Mouse (Mus musculus) stomach, embryonic 16.5 days (tissue): ENCODE measurements at regions not wholly inside any gene's neighbourhood (a gene's known extent, or its start where the extent isn't known, plus 50 kb on each side); places are given as distances from the start of the nearest gene placed in this dataset.

Experiments
- ATAC-seq: fragments of 200-750 bp; cut with Nextera tagmentation; 2 replicates; pipeline ENCODE4 v1.8.0; 2017; ENCODE audit warnings: moderate number of reproducible peaks, moderate TSS enrichment; ENCODE audit not compliant: insufficient read depth, low FRiP score
- H3K27ac ChIP-seq: fragments of 300-500 bp; sonication (generic); 2 replicates; pipeline ENCODE4 v1.5.1; 2014; ENCODE audit warnings: low read length
- H3K27me3 ChIP-seq: fragments of 300-500 bp; sonication (generic); 2 replicates; pipeline ENCODE4 v1.6.1; 2014; ENCODE audit warnings: low read length, control low read depth, mixed read lengths; ENCODE audit not compliant: control insufficient read depth, insufficient read depth
- H3K36me3 ChIP-seq: fragments of 300-500 bp; sonication (generic); 2 replicates; pipeline ENCODE4 v1.6.1; 2014; ENCODE audit warnings: low read length; ENCODE audit not compliant: control insufficient read depth, insufficient read depth
- H3K4me1 ChIP-seq: fragments of 300-500 bp; sonication (generic); 2 replicates; pipeline ENCODE4 v1.6.1; 2014; ENCODE audit warnings: low read length, control low read depth, mixed read lengths; ENCODE audit not compliant: control insufficient read depth, insufficient read depth
- H3K4me2 ChIP-seq: fragments of 300-500 bp; sonication (generic); 2 replicates; pipeline ENCODE4 v1.6.1; 2014; ENCODE audit warnings: low read depth, low read length, mixed read lengths
- H3K4me3 ChIP-seq: fragments of 300-500 bp; sonication (generic); replicated peaks from 2 replicates; pipeline ENCODE4 v1.5.1; 2014; ENCODE audit warnings: mild to moderate bottlenecking, low read length
- H3K9ac ChIP-seq: fragments of 300-500 bp; sonication (generic); 2 replicates; pipeline ENCODE4 v1.6.1; 2014; ENCODE audit warnings: low read length
- H3K9me3 ChIP-seq: fragments of 300-500 bp; sonication (generic); replicated peaks from 2 replicates; pipeline ENCODE4 v1.6.1; 2016; ENCODE audit warnings: low read length, control low read depth; ENCODE audit not compliant: control insufficient read depth
- WGBS: fragments of 180-500 bp; shearing (Covaris S2); extraction: QIAGEN DNeasy Blood & Tissue Kit; methylation state at CpG from one replicate; pipeline ENCODE4 v1.1.7; 2014; 5-methylcytosine and 5-hydroxymethylcytosine counted together

DNA sequence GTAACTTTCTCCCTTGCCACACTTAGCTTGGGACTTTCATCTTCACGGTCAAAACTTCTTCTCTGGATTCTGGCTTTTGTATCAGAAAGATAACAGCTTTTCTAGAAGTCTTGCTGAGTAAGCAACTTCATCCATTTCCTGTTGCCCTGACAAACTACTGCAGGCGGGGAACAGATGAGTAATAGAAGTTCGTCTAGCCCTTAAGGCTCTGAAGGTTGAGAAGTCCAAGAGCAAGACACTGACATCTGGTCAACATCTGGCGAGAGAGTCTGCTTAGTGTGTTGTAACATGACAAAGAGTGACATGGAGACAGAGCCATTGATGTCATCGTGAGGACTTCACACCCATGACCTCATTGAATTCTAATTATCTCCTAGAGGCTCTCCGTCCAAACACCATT, 469.2 kb upstream of the Jarid2 start:
- WGBS, result 51% methylated on average over 6 of the region's 6 CpGs
- Histone ChIP-seq H3K4me2 (no peak overlapping the region), H3K36me3 (no peaks in the 10 kb centered on the region), H3K27ac (0 out of 2 replicates have a peak overlapping the region, but pooled peaks have one; percentile 50), H3K27me3 (no peaks in the 10 kb centered on the region), H3K9me3 (no peaks in the 10 kb centered on the region), H3K9ac (no peak overlapping the region), H3K4me1 (peaks cover 6% of the 10 kb centered on the region; the same call in 1 of the 2 replicates), H3K4me3 (no peak overlapping the region)
- no peak for ATAC-seq

DNA sequence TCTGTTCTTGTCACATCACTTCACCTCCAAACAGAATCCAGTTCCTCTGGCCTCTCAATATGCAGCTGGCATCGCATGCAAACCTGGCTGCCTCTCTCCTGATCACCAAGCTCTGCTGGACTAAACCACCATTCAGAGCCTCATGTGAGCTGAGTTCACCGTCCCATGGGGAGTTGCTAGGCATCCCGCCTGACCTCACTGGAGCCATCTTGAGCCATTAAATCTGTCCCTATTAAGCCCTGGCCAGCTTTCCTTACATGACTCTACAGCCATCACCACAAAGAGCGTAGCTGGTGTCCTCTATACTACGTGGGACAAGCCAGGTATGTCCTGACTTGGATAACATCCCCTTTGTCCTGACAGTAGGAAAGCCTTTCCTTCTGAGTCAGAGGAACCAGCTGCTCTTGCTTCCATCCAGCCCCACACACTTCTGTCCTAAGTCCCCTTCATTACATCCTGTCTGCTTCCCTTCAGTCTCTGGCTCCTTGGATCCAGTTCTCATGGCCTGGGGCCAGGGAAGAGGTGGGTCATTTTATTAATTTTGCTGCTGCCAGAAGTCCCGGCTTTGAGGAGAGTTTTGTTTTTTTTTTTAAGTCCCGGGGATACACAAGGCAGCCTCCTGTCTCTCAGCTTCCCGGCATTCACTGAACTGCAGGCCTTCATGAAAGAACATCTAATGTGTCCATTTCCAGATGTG, 468.5 kb upstream of the Jarid2 start:
- H3K9me3 ChIP-seq, result no peaks in the 10 kb centered on the region
- H3K27me3 ChIP-seq, result no peaks in the 10 kb centered on the region
- peaks cover 6% of the 10 kb centered on the region; the same call in 1 of the 2 replicates for H3K4me1 ChIP-seq
- no peak overlapping the region for H3K4me2 ChIP-seq
- no peak overlapping the region for H3K4me3 ChIP-seq
- no peak for ATAC-seq
- no peaks in the 10 kb centered on the region for H3K36me3 ChIP-seq
- 54% methylated on average over 8 of the region's 8 CpGs for WGBS
- H3K9ac ChIP-seq, result no peak overlapping the region
- H3K27ac ChIP-seq, result peak overlapping the region; percentile 50

DNA sequence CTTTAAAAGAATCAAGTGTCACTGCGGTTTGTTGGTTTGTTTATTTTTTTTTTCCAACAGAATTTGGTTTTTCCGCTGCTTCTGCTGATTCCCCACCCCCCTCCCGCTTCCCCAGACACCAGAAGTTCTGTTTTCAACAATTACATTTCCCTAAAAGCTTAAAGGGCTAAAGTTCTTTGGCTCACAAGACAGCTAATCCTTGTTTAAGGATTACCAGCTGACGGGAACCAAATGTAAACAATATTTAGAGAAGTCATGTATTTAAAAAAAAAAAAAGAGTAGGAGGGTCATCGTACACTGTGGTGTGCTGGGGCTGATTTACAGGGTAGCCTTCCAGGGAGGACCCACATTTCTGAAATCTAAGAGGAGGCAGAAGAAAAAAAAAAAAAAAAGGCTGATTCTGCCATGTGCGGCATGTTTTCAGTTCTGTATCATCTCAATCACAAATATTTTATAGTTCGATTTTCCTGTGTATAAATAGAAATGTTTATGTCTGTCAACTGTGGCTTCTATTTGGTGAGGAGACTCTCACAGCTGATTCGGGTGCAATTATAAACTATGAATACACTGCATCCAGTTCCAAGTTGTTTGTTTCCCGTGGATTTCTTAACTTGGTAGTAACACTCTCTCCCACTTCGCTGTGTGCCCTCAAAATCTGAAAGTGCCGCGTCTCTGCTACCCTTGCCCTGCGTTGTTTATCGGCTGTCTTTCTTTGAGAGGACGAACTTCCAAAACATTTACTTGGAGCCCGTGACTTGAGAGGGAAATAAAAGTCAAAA, 456.3 kb upstream of the Jarid2 start:
- H3K4me2 ChIP-seq, result peak overlapping the region; percentile 27
- WGBS, result 45% methylated on average over 16 of the region's 16 CpGs
- ATAC-seq, result no peak

DNA sequence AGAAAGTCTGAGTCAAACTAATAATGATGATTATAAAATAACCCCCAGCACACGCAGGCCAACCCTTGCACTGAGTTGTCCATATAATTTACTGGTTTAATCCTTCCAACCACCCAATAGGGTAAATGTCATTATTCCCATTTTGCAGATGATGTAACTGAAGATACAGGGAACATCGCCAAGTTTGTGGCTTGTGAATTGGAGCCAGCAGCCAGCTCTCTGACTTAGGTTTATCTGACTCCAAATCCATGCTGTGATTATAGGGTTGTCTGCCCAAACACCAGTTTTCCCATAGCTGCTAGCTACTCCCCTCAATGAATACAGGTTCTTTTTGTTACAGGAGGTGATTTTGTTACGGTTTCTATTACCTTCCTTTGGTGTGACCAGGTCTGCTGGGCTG, 451.3 kb upstream of the Jarid2 start:
- H3K36me3 ChIP-seq, result no peaks in the 10 kb centered on the region
- 89% methylated on average over 3 of the region's 3 CpGs for WGBS
- no peak overlapping the region for H3K4me3 ChIP-seq
- H3K27ac ChIP-seq, result no peak overlapping the region
- H3K27me3 ChIP-seq, result no peaks in the 10 kb centered on the region
- no peaks in the 10 kb centered on the region for H3K9me3 ChIP-seq
- peaks cover 10% of the 10 kb centered on the region; the same call in 1 of the 2 replicates for H3K4me1 ChIP-seq
- ATAC-seq, result no peak
- H3K4me2 ChIP-seq, result no peak overlapping the region
- no peak overlapping the region for H3K9ac ChIP-seq

More for the DNA sequence above, 456.3 kb upstream of the Jarid2 start:
- no peaks in the 10 kb centered on the region for H3K36me3 ChIP-seq
- H3K4me3 ChIP-seq, result 0 out of 2 replicates have a peak overlapping the region, but pooled peaks have one; percentile 2
- H3K9ac ChIP-seq, result no peak overlapping the region
- no peak overlapping the region; the same call in 1 of the 2 replicates for H3K27ac ChIP-seq
- H3K27me3 ChIP-seq, result no peaks in the 10 kb centered on the region
- H3K9me3 ChIP-seq, result no peaks in the 10 kb centered on the region
- H3K4me1 ChIP-seq, result no peaks in the 10 kb centered on the region

DNA sequence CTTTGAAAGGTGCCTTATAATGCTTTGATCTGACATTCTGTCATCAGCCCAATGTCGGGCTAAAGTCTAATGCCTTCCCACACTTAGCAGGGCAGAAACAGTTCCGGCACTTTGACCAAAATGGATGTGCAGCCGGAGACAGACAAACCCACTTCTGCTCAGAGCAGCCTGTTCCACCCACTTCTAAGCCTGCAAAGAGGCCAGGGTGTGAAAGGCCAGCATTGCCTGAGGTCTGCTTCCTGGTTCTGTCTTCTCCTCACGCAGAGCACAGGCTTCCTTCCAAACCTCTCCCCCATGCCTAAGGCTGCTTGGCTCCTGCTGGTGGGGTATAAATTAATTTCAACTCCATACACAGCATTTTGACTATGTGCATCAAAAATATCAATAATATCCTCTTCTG, 450.2 kb upstream of the Jarid2 start:
- WGBS, result 38% methylated on average over 4 of the region's 4 CpGs
- Histone ChIP-seq H3K27me3 (no peaks in the 10 kb centered on the region), H3K27ac (0 out of 2 replicates have a peak overlapping the region, but pooled peaks have one; percentile 19), H3K36me3 (no peaks in the 10 kb centered on the region), H3K4me3 (no peak overlapping the region), H3K4me1 (peaks cover 10% of the 10 kb centered on the region; the same call in 1 of the 2 replicates), H3K9ac (0 out of 2 replicates have a peak overlapping the region, but pooled peaks have one; percentile 0), H3K9me3 (no peaks in the 10 kb centered on the region), H3K4me2 (no peak overlapping the region)
- no peak for ATAC-seq

DNA sequence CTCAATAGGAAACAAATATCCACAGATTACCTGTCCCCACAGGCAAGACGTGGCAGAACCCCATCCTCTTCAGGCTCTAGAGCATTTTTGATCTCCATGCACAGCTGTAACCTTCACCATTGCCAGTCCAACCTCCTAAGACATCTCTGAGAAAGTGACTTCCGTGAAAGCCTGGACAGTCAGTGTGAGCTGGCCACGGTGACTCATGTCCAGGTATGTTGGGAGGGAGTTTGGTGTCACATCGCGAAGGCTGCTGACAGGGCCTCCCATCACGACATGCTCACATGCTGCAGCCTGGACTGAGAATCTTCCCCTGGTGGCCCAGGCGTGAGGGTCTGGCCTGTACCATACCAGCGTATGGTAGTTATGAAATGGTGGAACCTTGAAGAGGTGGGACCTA, 449.0 kb upstream of the Jarid2 start:
- Histone ChIP-seq H3K36me3 (no peaks in the 10 kb centered on the region), H3K9me3 (no peaks in the 10 kb centered on the region), H3K4me1 (peaks cover 10% of the 10 kb centered on the region; the same call in 1 of the 2 replicates), H3K27me3 (no peaks in the 10 kb centered on the region), H3K9ac (no peak overlapping the region), H3K27ac (no peak overlapping the region), H3K4me3 (no peak overlapping the region), H3K4me2 (no peak overlapping the region)
- 92% methylated on average over 8 of the region's 8 CpGs for WGBS
- no peak for ATAC-seq

DNA sequence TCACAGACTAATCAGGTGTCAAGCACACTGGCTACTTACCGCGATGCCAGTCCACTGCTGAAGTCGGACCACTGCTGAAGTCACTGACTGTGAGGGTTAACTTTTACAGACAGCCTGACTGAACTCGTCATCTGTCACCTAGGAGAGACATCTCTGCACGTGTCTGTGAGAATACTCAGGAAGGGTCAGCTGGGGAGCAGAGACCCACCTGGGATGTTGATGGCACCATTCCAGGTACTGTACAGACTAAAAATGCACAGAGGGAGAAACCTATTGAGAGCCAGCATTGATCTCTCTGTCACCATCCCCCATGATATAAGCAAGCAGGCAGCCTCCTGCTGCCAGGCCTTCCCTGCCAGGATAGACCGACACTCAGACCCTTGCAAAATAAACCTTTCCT, 447.5 kb upstream of the Jarid2 start:
- WGBS, result 62% methylated on average over 6 of the region's 6 CpGs
- H3K9me3 ChIP-seq, result no peaks in the 10 kb centered on the region
- H3K4me1 ChIP-seq, result peaks cover 14% of the 10 kb centered on the region
- no peak for ATAC-seq
- H3K4me2 ChIP-seq, result no peak overlapping the region
- no peaks in the 10 kb centered on the region for H3K27me3 ChIP-seq
- H3K9ac ChIP-seq, result no peak overlapping the region
- H3K4me3 ChIP-seq, result no peak overlapping the region
- H3K36me3 ChIP-seq, result no peaks in the 10 kb centered on the region
- no peak overlapping the region for H3K27ac ChIP-seq

DNA sequence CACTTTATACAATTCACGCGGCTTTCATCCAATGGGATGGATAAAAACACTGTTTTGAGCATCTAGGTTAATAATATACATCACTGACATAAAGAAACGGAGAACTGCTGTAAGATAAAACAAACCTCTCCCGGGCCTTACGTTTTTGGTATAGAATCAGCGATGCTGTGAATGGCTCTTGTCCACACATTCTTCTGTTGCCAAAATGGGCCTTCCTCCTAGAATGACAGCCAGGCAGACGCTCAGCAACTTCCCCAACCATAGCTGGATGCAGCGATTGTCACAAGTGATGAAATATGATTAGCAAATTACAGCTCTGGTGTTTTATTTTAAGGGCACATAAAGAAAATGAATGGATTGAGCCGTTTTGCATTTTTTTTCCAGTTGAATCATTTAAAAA, 447.0 kb upstream of the Jarid2 start:
- ATAC-seq, result no peak
- Histone ChIP-seq H3K4me2 (no peak overlapping the region), H3K36me3 (no peaks in the 10 kb centered on the region), H3K9me3 (no peaks in the 10 kb centered on the region), H3K4me3 (no peak overlapping the region), H3K4me1 (peaks cover 14% of the 10 kb centered on the region), H3K27ac (no peak overlapping the region), H3K9ac (no peak overlapping the region), H3K27me3 (no peaks in the 10 kb centered on the region)
- WGBS, result 47% methylated on average over 9 of the region's 9 CpGs
